Mouse (Mus musculus) limb, embryonic 14.5 days (tissue): ENCODE measurements around the gene Usp19. TPM values are rescaled to one million over a fixed set of nuclear protein-coding genes. Genes with fewer than 3 reads are reported as not detected.

Experiments
- ATAC-seq: fragments of 200-750 bp; cut with Nextera tagmentation; 2 replicates; pipeline ENCODE4 v1.8.0; 2017; ENCODE audit warnings: low read depth, moderate number of reproducible peaks, moderate TSS enrichment; ENCODE audit not compliant: low FRiP score
- DNase-seq: peaks from one replicate; pipeline ENCODE4 v3.0.0-alpha.2; 2015; ENCODE audit warnings: low spot score
- H3K27ac ChIP-seq: fragments of 300-500 bp; sonication (generic); replicated peaks from 2 replicates; pipeline ENCODE4 v1.5.1; 2014; ENCODE audit warnings: low read depth, mild to moderate bottlenecking, low read length, moderate library complexity, mixed read lengths
- H3K27me3 ChIP-seq: fragments of 300-500 bp; sonication (generic); 2 replicates; pipeline ENCODE4 v1.6.1; 2014; ENCODE audit warnings: low read length, mixed read lengths; ENCODE audit not compliant: control insufficient read depth, insufficient read depth
- H3K36me3 ChIP-seq: fragments of 300-500 bp; sonication (generic); 2 replicates; pipeline ENCODE4 v1.6.1; 2014; ENCODE audit warnings: mild to moderate bottlenecking, low read length, moderate library complexity, mixed read lengths; ENCODE audit not compliant: control insufficient read depth, insufficient read depth
- H3K4me1 ChIP-seq: fragments of 300-500 bp; sonication (generic); 2 replicates; pipeline ENCODE4 v1.6.1; 2014; ENCODE audit warnings: antibody characterized with exemption, low read length, mixed read lengths; ENCODE audit not compliant: control insufficient read depth, insufficient read depth
- H3K4me2 ChIP-seq: fragments of 300-500 bp; sonication (generic); replicated peaks from 2 replicates; pipeline ENCODE4 v1.6.1; 2014; ENCODE audit warnings: low read depth, mild to moderate bottlenecking, low read length, moderate library complexity; ENCODE audit not compliant: severe bottlenecking
- H3K4me3 ChIP-seq: fragments of 300-500 bp; sonication (generic); replicated peaks from 2 replicates; pipeline ENCODE4 v1.5.1; 2014; ENCODE audit warnings: low read length
- H3K9ac ChIP-seq: fragments of 300-500 bp; sonication (generic); 2 replicates; pipeline ENCODE4 v1.6.1; 2014; ENCODE audit warnings: mild to moderate bottlenecking, low read depth, low read length, moderate library complexity; ENCODE audit not compliant: severe bottlenecking
- H3K9me3 ChIP-seq: fragments of 300-500 bp; sonication (generic); 2 replicates; pipeline ENCODE4 v1.6.1; 2016; ENCODE audit warnings: low read length; ENCODE audit not compliant: control insufficient read depth
- POLR2A ChIP-seq: fragments of 200-500 bp; IDR thresholded peaks from 2 replicates; pipeline ENCODE4 v1.8.0; 2012; ENCODE audit warnings: inconsistent platforms, mild to moderate bottlenecking, moderate library complexity, borderline replicate concordance; ENCODE audit not compliant: insufficient read depth, insufficient read length; ENCODE audit errors: extremely low read depth
- WGBS: fragments of 180-500 bp; shearing (Covaris S2); extraction: QIAGEN DNeasy Blood & Tissue Kit; methylation state at CpG from one replicate; pipeline ENCODE4 v1.1.7; 2014; 5-methylcytosine and 5-hydroxymethylcytosine counted together
- polyA plus RNA-seq, 2 experiments: library from polyadenylated mRNA; depleted of rRNA in 1 of 2; stranded (reverse) in 1 of 2; unstranded in 1 of 2; fragments of >200 nt; fragmentation: Nextera tagmentation in 1 of 2; extraction: Ambion mirVana in 1 of 2; gene quantifications; 2 replicates each; pipeline versions ENCODE4 v1.2.1 to v1.2.3; 2012 to 2014

Usp19 gene
- polyA plus RNA-seq, 2 experiments: 59.3 to 160 TPM

DNA sequence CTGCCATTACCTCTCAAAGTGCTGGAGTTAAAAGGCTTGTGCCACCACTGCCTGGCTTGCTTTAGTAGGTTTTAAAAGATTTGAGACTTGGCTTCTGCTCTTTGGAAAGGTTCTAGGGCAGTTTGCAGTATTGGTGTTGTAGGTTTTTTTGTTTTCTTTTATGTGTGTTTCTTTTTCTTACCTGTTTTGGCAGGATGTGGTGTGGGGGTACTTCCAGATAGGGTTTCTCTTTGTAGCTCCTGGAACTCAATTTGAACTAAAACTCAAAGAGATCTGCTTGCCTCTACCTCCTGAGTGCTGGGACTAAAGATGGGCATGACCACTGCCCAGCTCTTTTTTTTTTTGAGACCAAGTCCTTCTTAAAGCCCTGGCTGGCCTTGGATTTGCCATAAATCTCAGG, 50.4 kb downstream of the Usp19 start:
- Histone ChIP-seq H3K9me3 (no peaks in the 10 kb centered on the region), H3K9ac (no peak overlapping the region), H3K4me2 (no peak overlapping the region), H3K27ac (no peak overlapping the region), H3K4me1 (no peaks in the 10 kb centered on the region), H3K4me3 (no peak overlapping the region), H3K27me3 (no peaks in the 10 kb centered on the region), H3K36me3 (peaks cover 90% of the 10 kb centered on the region)
- no peak for TF ChIP-seq POLR2A
- no peak for DNase-seq
- no peak for ATAC-seq

DNA sequence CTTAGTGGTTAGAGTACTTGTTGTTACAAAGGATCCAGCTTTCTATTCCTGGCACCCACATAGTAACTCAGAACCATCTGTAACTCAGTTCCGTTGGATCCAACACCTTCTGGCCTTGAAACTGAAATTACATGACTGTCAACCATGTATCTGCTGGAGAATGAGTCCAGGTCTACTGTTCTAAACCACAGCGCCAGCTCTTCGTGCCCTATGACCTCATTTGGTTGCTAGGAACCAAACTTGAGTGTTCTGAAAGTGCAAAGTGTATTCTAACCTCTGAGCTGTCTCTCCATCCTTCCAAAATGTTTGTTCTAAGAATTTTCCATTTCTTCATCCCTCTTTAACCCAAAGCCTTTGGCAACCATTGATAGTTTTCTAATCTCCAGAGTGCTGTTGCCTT, 55.6 kb downstream of the Usp19 start:
- Histone ChIP-seq H3K9ac (no peak overlapping the region), H3K4me3 (no peak overlapping the region), H3K27ac (no peak overlapping the region), H3K36me3 (peaks cover 93% of the 10 kb centered on the region), H3K4me2 (no peak overlapping the region), H3K9me3 (no peaks in the 10 kb centered on the region), H3K4me1 (no peaks in the 10 kb centered on the region), H3K27me3 (no peaks in the 10 kb centered on the region)
- no peak for TF ChIP-seq POLR2A
- ATAC-seq: no peak
- 95% methylated on average over 3 of the region's 3 CpGs for WGBS
- DNase-seq: no peak

DNA sequence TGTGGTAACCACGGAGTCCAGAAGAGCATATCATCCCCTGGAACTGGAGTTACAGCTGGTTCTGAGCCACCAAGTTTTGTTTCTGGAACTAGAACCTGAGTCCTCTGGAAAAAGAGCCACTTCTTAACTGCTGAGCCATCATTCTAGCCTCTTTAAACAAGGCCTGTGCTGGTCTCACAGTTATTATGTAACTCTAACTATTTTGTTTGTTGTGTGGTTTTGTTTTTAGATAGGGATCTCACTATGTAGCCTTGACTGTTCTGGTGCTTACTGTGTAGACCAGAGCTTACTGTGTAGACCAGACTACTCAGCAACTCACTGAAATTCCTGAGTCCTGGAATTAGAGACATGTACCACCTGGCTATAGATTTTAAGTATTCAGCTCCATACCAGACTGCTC, 56.5 kb downstream of the Usp19 start:
- 91% methylated on average over 1 of the region's 1 CpGs for WGBS
- Histone ChIP-seq H3K4me3 (no peak overlapping the region), H3K4me2 (no peak overlapping the region), H3K27me3 (no peaks in the 10 kb centered on the region), H3K9ac (no peak overlapping the region), H3K27ac (no peak overlapping the region), H3K9me3 (no peaks in the 10 kb centered on the region), H3K36me3 (peaks cover 91% of the 10 kb centered on the region), H3K4me1 (no peaks in the 10 kb centered on the region)
- DNase-seq: no peak
- no peak for ATAC-seq
- TF ChIP-seq POLR2A: no peak

Other genes with a start within 250 kb of the Usp19 start
- 49.7 and 57.4 TPM in 2 replicates for gene Dag1, start 226.6 kb upstream of the Usp19 start, polyA plus RNA-seq (2012; rRNA removed)
- 77.4 and 82.5 TPM in 2 replicates for gene Dag1, start 226.6 kb upstream of the Usp19 start, polyA plus RNA-seq (2014; fragmentation: Nextera tagmentation; extraction: Ambion mirVana)
- 37.5 and 61.3 TPM in 2 replicates for gene Nicn1, start 200.2 kb upstream of the Usp19 start, polyA plus RNA-seq (2012; rRNA removed)
- gene Nicn1, start 200.2 kb upstream of the Usp19 start, polyA plus RNA-seq (2014; fragmentation: Nextera tagmentation; extraction: Ambion mirVana): 40.2 and 49.6 TPM in 2 replicates
- 28.2 and 29.7 TPM in 2 replicates for gene Amt, start 193.7 kb upstream of the Usp19 start, polyA plus RNA-seq (2012; rRNA removed)
- 6.9 and 7.0 TPM in 2 replicates for gene Amt, start 193.7 kb upstream of the Usp19 start, polyA plus RNA-seq (2014; fragmentation: Nextera tagmentation; extraction: Ambion mirVana)
- gene Rhoa, start 184.5 kb upstream of the Usp19 start, polyA plus RNA-seq (2012; rRNA removed): 214 and 240 TPM in 2 replicates
- gene Rhoa, start 184.5 kb upstream of the Usp19 start, polyA plus RNA-seq (2014; fragmentation: Nextera tagmentation; extraction: Ambion mirVana): 296 and 326 TPM in 2 replicates
- 36.8 and 41.4 TPM in 2 replicates for gene Tcta, start 184.4 kb upstream of the Usp19 start, polyA plus RNA-seq (2012; rRNA removed)
- gene Tcta, start 184.4 kb upstream of the Usp19 start, polyA plus RNA-seq (2014; fragmentation: Nextera tagmentation; extraction: Ambion mirVana): 37.4 and 38.6 TPM in 2 replicates
- gene Gpx1, start 151.7 kb upstream of the Usp19 start, polyA plus RNA-seq (2012; rRNA removed): 476 and 533 TPM in 2 replicates
- 686 and 718 TPM in 2 replicates for gene Gpx1, start 151.7 kb upstream of the Usp19 start, polyA plus RNA-seq (2014; fragmentation: Nextera tagmentation; extraction: Ambion mirVana)
- gene Usp4, start 142.7 kb upstream of the Usp19 start, polyA plus RNA-seq (2012; rRNA removed): 86.1 and 86.8 TPM in 2 replicates
- gene Usp4, start 142.7 kb upstream of the Usp19 start, polyA plus RNA-seq (2014; fragmentation: Nextera tagmentation; extraction: Ambion mirVana): 102 and 107 TPM in 2 replicates
- 1.0 TPM in 2 replicates for gene 1700102P08Rik, start 97.8 kb upstream of the Usp19 start, polyA plus RNA-seq (2012; rRNA removed)
- gene 1700102P08Rik, start 97.8 kb upstream of the Usp19 start, polyA plus RNA-seq (2014; fragmentation: Nextera tagmentation; extraction: Ambion mirVana): 0.96 and 1.2 TPM in 2 replicates
- 1.5 and 2.2 TPM in 2 replicates for gene Ccdc36, start 62.1 kb upstream of the Usp19 start, polyA plus RNA-seq (2012; rRNA removed)
- gene Ccdc36, start 62.1 kb upstream of the Usp19 start, polyA plus RNA-seq (2014; fragmentation: Nextera tagmentation; extraction: Ambion mirVana): 1.3 and 1.7 TPM in 2 replicates
- gene BC048562, start 54.1 kb upstream of the Usp19 start, polyA plus RNA-seq (2012; rRNA removed): not detected in 2 replicates
- gene BC048562, start 54.1 kb upstream of the Usp19 start, polyA plus RNA-seq (2014; fragmentation: Nextera tagmentation; extraction: Ambion mirVana): not detected in 2 replicates
- gene Ccdc71, start 30.1 kb upstream of the Usp19 start, polyA plus RNA-seq (2012; rRNA removed): 29.2 and 34.4 TPM in 2 replicates
- 45.4 and 49.8 TPM in 2 replicates for gene Ccdc71, start 30.1 kb upstream of the Usp19 start, polyA plus RNA-seq (2014; fragmentation: Nextera tagmentation; extraction: Ambion mirVana)
- gene Klhdc8b, start 29.0 kb upstream of the Usp19 start, polyA plus RNA-seq (2012; rRNA removed): 43.1 and 60.6 TPM in 2 replicates
- 27.7 and 32.2 TPM in 2 replicates for gene Klhdc8b, start 29.0 kb upstream of the Usp19 start, polyA plus RNA-seq (2014; fragmentation: Nextera tagmentation; extraction: Ambion mirVana)
- gene Lamb2, start 10.9 kb upstream of the Usp19 start, polyA plus RNA-seq (2012; rRNA removed): 214 and 236 TPM in 2 replicates
- 59.0 and 69.4 TPM in 2 replicates for gene Lamb2, start 10.9 kb upstream of the Usp19 start, polyA plus RNA-seq (2014; fragmentation: Nextera tagmentation; extraction: Ambion mirVana)
- 238 and 323 TPM in 2 replicates for gene Qars, start 17.1 kb downstream of the Usp19 start, polyA plus RNA-seq (2012; rRNA removed)
- gene Qars, start 17.1 kb downstream of the Usp19 start, polyA plus RNA-seq (2014; fragmentation: Nextera tagmentation; extraction: Ambion mirVana): 108 and 117 TPM in 2 replicates
- 126 and 157 TPM in 2 replicates for gene Qrich1, start 26.2 kb downstream of the Usp19 start, polyA plus RNA-seq (2012; rRNA removed)
- gene Qrich1, start 26.2 kb downstream of the Usp19 start, polyA plus RNA-seq (2014; fragmentation: Nextera tagmentation; extraction: Ambion mirVana): 120 and 132 TPM in 2 replicates
- gene Impdh2, start 69.7 kb downstream of the Usp19 start, polyA plus RNA-seq (2012; rRNA removed): 208 and 280 TPM in 2 replicates
- 184 and 191 TPM in 2 replicates for gene Impdh2, start 69.7 kb downstream of the Usp19 start, polyA plus RNA-seq (2014; fragmentation: Nextera tagmentation; extraction: Ambion mirVana)
- gene Ndufaf3, start 76.8 kb downstream of the Usp19 start, polyA plus RNA-seq (2012; rRNA removed): 23.1 and 28.3 TPM in 2 replicates
- 40.9 and 42.7 TPM in 2 replicates for gene Ndufaf3, start 76.8 kb downstream of the Usp19 start, polyA plus RNA-seq (2014; fragmentation: Nextera tagmentation; extraction: Ambion mirVana)
- gene Dalrd3, start 79.3 kb downstream of the Usp19 start, polyA plus RNA-seq (2012; rRNA removed): 144 and 198 TPM in 2 replicates
- gene Dalrd3, start 79.3 kb downstream of the Usp19 start, polyA plus RNA-seq (2014; fragmentation: Nextera tagmentation; extraction: Ambion mirVana): 124 and 132 TPM in 2 replicates
- 123 and 175 TPM in 2 replicates for gene Wdr6, start 88.1 kb downstream of the Usp19 start, polyA plus RNA-seq (2012; rRNA removed)
- gene Wdr6, start 88.1 kb downstream of the Usp19 start, polyA plus RNA-seq (2014; fragmentation: Nextera tagmentation; extraction: Ambion mirVana): 91.5 and 115 TPM in 2 replicates
- 14.3 and 17.8 TPM in 2 replicates for gene P4htm, start 107.1 kb downstream of the Usp19 start, polyA plus RNA-seq (2012; rRNA removed)
- 7.8 and 8.8 TPM in 2 replicates for gene P4htm, start 107.1 kb downstream of the Usp19 start, polyA plus RNA-seq (2014; fragmentation: Nextera tagmentation; extraction: Ambion mirVana)
- 46.2 and 48.5 TPM in 2 replicates for gene Arih2, start 158.8 kb downstream of the Usp19 start, polyA plus RNA-seq (2012; rRNA removed)
- gene Arih2, start 158.8 kb downstream of the Usp19 start, polyA plus RNA-seq (2014; fragmentation: Nextera tagmentation; extraction: Ambion mirVana): 35.7 and 39.8 TPM in 2 replicates
- 16.6 and 20.7 TPM in 2 replicates for gene Slc25a20, start 171.5 kb downstream of the Usp19 start, polyA plus RNA-seq (2012; rRNA removed)
- gene Slc25a20, start 171.5 kb downstream of the Usp19 start, polyA plus RNA-seq (2014; fragmentation: Nextera tagmentation; extraction: Ambion mirVana): 28.2 and 29.1 TPM in 2 replicates
- 18.5 and 20.4 TPM in 2 replicates for gene Prkar2a, start 198.7 kb downstream of the Usp19 start, polyA plus RNA-seq (2012; rRNA removed)
- 33.6 and 34.1 TPM in 2 replicates for gene Prkar2a, start 198.7 kb downstream of the Usp19 start, polyA plus RNA-seq (2014; fragmentation: Nextera tagmentation; extraction: Ambion mirVana)